In genomic region chr13:24488526-24489070, GRCm38 (mm10) we compare ENCODE assay signal across 33 mouse cellular contexts.
"Had no signal": no experiment of that assay in that cellular context is flagged by ENCODE, and none has a peak within 500 bp of the region (broad histone marks: within the 10 kb centered on the region; RNA-seq: fewer than 3 reads in every experiment).

No protein-coding gene starts in this region.

- H3K36me3 ChIP-seq: heart, embryonic 12.5 days; heart, embryonic 13.5 days; heart, embryonic 15.5 days; hindbrain, embryonic 10.5 days; hindbrain, embryonic 12.5 days; hindbrain, embryonic 13.5 days; hindbrain, embryonic 15.5 days; intestine, embryonic 15.5 days; kidney, embryonic 15.5 days had no signal

- ATAC-seq: hindbrain, embryonic 16.5 days; hindbrain, postnatal 0 days; intestine, embryonic 15.5 days; intestine, embryonic 16.5 days; intestine, postnatal 0 days had no signal

- H3K9me3 ChIP-seq: heart, embryonic 12.5 days; heart, embryonic 13.5 days; heart, embryonic 15.5 days; hindbrain, embryonic 10.5 days; hindbrain, embryonic 12.5 days; hindbrain, embryonic 13.5 days; hindbrain, embryonic 15.5 days; intestine, embryonic 15.5 days; kidney, embryonic 15.5 days had no signal

- H3K9ac ChIP-seq: heart, embryonic 12.5 days; heart, embryonic 13.5 days; heart, embryonic 15.5 days; hindbrain, embryonic 12.5 days; hindbrain, embryonic 13.5 days; hindbrain, embryonic 14.5 days; hindbrain, embryonic 15.5 days; intestine, embryonic 15.5 days; kidney, embryonic 15.5 days had no signal

- H3K4me2 ChIP-seq: heart, embryonic 12.5 days; heart, embryonic 13.5 days; heart, embryonic 15.5 days; hindbrain, embryonic 12.5 days; hindbrain, embryonic 13.5 days; hindbrain, embryonic 14.5 days; hindbrain, embryonic 15.5 days; intestine, embryonic 15.5 days; kidney, embryonic 15.5 days had no signal

- H3K4me1 ChIP-seq: heart, embryonic 15.5 days; hindbrain, embryonic 10.5 days; hindbrain, embryonic 15.5 days; intestine, embryonic 15.5 days; kidney, embryonic 15.5 days had no signal

- H3K27ac ChIP-seq: heart, embryonic 13.5 days; heart, embryonic 15.5 days; hindbrain, embryonic 10.5 days; hindbrain, embryonic 12.5 days; hindbrain, embryonic 13.5 days; hindbrain, embryonic 14.5 days; hindbrain, embryonic 15.5 days; hindbrain, postnatal 0 days; intestine, embryonic 15.5 days; kidney, embryonic 15.5 days; kidney, postnatal 0 days; layer of hippocampus, adult 2 months; left cerebral cortex, adult 2 months had no signal

- H3K4me3 ChIP-seq: heart, embryonic 12.5 days; heart, embryonic 13.5 days; heart, embryonic 15.5 days; hindbrain, embryonic 10.5 days; hindbrain, embryonic 12.5 days; hindbrain, embryonic 13.5 days; hindbrain, embryonic 15.5 days; intestine, embryonic 15.5 days; kidney, embryonic 15.5 days; layer of hippocampus, adult 2 months; left cerebral cortex, adult 2 months had no signal

- DNase-seq: heart, postnatal 10 days; heart, postnatal 14 days; heart, postnatal 36 days; heart, postnatal 4 days; kidney, adult 11 months; kidney, adult 18-20 months; kidney, adult 2 months; kidney, adult 8-10 months; kidney, adult 9 months; kidney, postnatal 10 days; kidney, postnatal 14 days; kidney, postnatal 25 days; kidney, postnatal 36 days; kidney, postnatal 4 days; layer of hippocampus, adult 9-11 months; layer of hippocampus, postnatal 36 days had no signal

- H3K27me3 ChIP-seq: heart, embryonic 12.5 days; heart, embryonic 15.5 days; hindbrain, embryonic 12.5 days; hindbrain, embryonic 13.5 days; hindbrain, embryonic 15.5 days; intestine, embryonic 15.5 days; kidney, embryonic 15.5 days had no signal
